Mouse (Mus musculus): ENCODE results near the gene Mdm4.

DNA sequence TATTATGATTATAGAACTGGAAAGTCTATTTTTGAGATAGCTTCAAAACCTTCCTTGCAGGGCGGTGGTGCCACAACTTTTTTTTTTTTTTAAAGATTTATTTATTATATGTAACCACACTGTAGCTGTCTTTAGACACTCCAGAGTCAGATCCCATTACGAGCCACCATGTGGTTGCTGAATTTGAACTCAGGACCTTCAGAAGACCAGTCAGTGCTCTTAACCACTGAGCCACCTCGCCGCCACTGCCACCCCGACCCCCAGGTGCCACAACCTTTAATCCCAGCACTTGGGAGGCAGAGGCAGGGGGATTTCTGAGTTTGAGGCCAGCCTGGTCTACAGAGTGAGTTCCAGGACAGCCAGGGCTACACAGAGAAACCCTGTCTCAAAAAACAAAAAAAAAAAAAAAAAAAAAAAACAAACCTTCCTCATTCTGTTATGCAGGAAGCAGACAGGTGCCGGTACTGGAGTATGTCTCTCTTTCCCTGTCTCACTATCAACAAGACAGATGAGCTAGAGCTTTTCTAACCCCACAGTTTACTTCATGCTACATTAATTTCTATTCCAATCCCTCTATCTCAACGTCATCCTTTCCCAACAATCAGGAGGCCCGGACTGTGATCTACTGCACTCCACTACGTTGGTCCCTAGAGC lies 13.5 kb downstream of the Mdm4 start:
- TF ChIP-seq POLR2A (IDR thresholded peaks at IDR 0.05; ENCODE audit: control insufficient read depth in 1 of 2, insufficient read depth in 1 of 2, low read depth in 1 of 2, low read length in 2 of 2, poor library complexity in 1 of 2) (no peak), CTCF (IDR thresholded peaks at IDR 0.05 in 2 of 3, conservative IDR thresholded peaks at IDR 0.05 in 1 of 3; ENCODE audit: control insufficient read depth in 1 of 3, insufficient read depth in 1 of 3, low read depth in 2 of 3, low read length in 3 of 3, poor library complexity in 1 of 3, severe bottlenecking in 1 of 3) (no peak), JUND (IDR thresholded peaks at IDR 0.05; ENCODE audit: low read depth, low read length) (no peak), MAFK (IDR thresholded peaks at IDR 0.05; ENCODE audit: borderline replicate concordance, low read depth, low read length) (no peak), ZC3H11A (IDR thresholded peaks at IDR 0.05; ENCODE audit: low read depth, low read length) (no peak), NRF1 (IDR thresholded peaks at IDR 0.05; ENCODE audit: insufficient read depth, low read depth, low read length, poor library complexity, severe bottlenecking) (no peak), CHD2 (IDR thresholded peaks at IDR 0.05; ENCODE audit: low read length) (no peak), MAX (IDR thresholded peaks at IDR 0.05; ENCODE audit: low read length) (no peak), USF2 (IDR thresholded peaks at IDR 0.05; ENCODE audit: borderline replicate concordance in 1 of 2, insufficient read depth in 1 of 2, low read depth in 1 of 2, low read length in 2 of 2) (no peak), ZKSCAN1 (IDR thresholded peaks at IDR 0.05; ENCODE audit: low read depth, low read length) (no peak), TCF12 (IDR thresholded peaks at IDR 0.05; ENCODE audit: low read depth, low read length) (no peak), USF1 (IDR thresholded peaks at IDR 0.05; ENCODE audit: low read depth, low read length) (no peak), HCFC1 (IDR thresholded peaks at IDR 0.05; ENCODE audit: low read depth, low read length) (no peak)

Data from MEL (cell line).